Mouse (Mus musculus): ENCODE data around the gene Mfsd4a.

Gene Mfsd4a

GRCm38 (mm10) chr1:132016691-132017090 lies 51.2 kb downstream of the Mfsd4a start:
- DNase-seq (ENCODE audit: low spot score in 2 of 2) = no peak

DNA sequence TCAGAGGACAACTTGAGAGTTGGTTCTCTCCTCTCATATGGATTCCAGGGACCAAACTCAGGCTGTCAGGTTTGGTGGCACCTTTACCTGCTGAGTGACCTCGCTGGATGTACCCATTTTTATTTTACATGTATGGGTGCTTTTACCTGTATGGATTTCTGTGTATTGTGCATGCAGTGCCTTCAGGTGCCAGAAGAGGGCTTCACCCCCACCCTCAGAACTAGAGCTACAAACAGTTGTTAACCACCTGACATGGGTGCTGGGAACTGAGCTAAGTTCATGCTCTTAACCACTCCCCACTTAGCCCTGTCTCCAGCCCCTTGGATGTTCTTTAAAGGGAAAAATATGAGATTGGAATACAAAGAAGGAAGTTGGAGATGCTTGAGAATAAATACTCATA lies 53.1 kb downstream of the Mfsd4a start:
- no peak for DNase-seq (ENCODE audit: low spot score in 2 of 2)

DNA sequence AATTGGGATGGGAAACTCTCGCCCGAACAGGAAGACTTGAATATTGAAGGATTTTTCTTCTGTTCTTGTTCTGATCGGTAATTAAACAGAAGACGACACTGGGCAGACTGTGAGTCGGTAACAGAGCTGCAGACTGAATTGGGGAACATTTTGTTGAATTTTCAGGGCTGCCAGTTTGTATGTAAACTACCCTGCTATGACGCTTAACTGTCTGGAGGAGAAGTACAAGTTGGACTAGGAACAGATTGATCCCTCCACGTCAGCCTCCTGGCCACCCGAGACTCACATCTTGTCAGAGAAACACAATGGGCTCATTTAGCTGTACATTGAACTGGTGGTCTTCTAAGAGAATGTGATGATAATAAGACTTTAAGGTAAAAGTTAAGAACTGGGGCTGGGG lies 55.0 kb downstream of the Mfsd4a start:
- DNase-seq (ENCODE audit: low spot score in 2 of 2) = no peak

DNA sequence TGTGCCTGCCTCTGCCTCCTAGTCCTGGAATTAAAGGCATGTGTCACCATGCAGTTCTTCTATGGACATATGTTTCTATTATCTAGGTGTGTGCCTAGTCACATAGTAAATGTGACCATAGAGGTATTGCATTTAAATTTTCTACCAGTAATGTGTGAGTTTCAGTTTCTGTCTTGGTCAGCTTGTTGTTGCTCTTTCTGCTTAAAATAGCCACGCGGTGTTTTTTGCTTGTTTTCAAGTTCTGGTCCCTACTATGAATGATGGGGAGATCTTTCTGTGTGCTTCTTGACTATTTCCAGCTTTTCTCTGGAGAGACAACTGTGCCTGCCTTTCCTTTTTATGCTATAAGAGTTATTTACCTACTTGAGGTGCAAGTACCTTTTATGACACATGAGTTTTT lies 56.1 kb downstream of the Mfsd4a start:
- peak; percentile 18 to 46 for DNase-seq (ENCODE audit: low spot score in 2 of 2)

- DNase-seq (ENCODE audit: low spot score in 2 of 2) = peak; percentile 78 to 80
These were observed 57.0 kb downstream of the Mfsd4a start for GRCm38 (mm10) chr1:132010632-132011501.

- peak in 1 of 2 experiments; percentile 21 for DNase-seq (ENCODE audit: low spot score in 2 of 2)
These were observed 58.8 kb downstream of the Mfsd4a start for GRCm38 (mm10) chr1:132008881-132009644.

DNA sequence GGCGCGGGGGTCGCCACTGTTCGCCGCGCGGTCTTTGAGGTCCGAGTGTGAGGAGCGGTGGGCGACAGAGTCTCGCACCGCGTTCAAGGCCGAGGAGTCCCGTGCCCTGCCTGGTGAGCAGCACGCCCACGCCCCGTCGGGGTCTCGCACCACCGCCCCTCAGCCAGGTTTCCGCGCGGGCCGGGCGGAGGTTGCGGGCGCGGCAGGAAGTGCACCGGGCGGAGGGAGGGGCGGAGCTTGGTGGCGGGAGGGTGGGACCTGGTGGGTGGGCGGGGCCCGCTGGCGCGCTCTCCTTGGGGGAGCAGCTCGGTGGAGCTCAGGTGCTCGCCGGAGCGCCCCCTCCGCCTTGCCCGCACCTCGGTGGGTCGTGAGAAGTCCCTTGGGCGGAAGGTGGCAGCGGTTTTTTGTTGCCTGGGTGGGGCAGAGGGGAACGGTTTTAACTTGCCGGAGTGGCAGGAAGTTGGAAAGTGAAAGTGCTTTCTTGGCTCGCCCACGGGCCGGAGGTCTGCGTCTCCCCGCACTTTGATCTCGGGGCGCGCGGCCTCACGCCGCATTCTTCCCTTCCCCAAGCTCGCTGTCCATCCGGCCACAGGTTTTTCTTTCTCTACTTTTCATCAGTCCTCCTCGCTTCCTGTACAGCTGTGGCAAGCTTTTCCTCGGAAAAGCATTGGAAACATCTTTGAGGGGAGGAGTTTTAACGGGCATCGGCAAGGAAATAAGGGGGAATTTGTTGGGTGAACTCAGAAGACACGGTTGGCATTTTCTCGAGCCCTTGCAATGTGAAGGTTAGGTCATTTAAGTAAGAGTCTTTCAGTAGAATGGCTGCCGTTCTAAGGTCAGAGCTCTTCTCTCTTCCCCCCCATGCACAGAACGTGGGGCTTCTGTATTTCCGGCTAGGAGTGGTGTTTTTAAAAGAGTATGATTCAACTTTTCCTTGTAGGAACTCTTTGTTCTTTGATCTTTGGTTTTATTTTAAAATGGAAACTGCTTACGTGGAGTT lies 59.7 kb downstream of the Mfsd4a start:
- peak; percentile 95 to 97 for DNase-seq (ENCODE audit: low spot score in 2 of 2)

DNA sequence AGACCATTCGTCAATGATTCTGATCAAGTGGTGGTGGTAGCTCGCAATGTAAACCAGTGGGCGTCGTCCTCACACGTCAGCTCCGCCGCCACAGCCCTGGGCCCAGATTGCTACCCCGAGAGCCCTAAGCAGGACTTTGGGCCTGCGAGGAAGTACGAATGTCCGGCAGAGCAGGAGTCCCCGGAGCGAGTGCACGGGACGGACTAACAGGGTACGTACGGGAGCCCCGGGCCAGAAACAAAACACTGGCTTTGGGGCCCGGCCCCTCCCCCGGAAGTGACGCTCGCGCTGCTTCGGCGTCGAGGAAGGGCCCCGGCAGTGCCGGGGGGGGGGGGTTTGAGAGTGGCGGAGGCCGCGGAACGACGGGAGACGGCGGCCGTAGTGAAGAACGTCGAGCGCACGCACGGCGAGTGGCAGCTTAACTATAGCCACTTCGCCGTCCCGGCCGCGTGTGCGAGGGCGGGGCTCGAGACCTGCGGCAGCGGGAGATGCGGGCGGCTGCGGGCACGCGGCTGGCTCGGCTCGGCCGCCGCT lies 60.5 kb downstream of the Mfsd4a start, which contains the start of gene Elk4:
Elk4 (plus strand) TSS at position 326 of the 534 bp plus-strand sequence.
- peak; percentile 87 to 89 for DNase-seq (ENCODE audit: low spot score in 2 of 2)

GRCm38 (mm10) chr1:132006721-132007120 lies 61.1 kb downstream of the Mfsd4a start:
- no peak for DNase-seq (ENCODE audit: low spot score in 2 of 2)

- no peak for DNase-seq (ENCODE audit: low spot score in 2 of 2)
These were observed 61.8 kb downstream of the Mfsd4a start for GRCm38 (mm10) chr1:132006046-132006445.

DNA sequence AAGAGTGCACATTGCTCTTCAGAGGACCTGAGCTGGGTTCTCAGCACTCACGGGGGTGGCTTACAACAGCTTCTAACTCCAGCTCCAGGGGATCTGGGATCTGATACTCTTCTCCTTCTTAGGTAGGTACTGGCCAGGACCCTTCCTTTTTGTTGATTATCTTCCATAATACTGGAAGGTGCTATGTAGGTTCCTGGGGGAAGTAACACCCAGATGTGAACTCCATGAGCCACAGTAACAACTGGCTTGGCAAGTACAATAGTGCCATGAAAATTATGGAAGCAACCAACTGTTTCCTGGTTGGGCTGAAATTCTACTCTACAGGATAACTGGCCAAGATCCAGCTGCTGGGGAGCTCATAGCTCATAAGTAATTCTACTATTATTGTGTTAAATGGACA lies 62.4 kb downstream of the Mfsd4a start:
- DNase-seq (ENCODE audit: low spot score in 2 of 2) = no peak

GRCm38 (mm10) chr1:132004574-132005180 lies 63.2 kb downstream of the Mfsd4a start:
- DNase-seq (ENCODE audit: low spot score in 2 of 2) = no peak

GRCm38 (mm10) chr1:132003817-132004216 lies 64.0 kb downstream of the Mfsd4a start:
- DNase-seq (ENCODE audit: low spot score in 2 of 2) = no peak

DNA sequence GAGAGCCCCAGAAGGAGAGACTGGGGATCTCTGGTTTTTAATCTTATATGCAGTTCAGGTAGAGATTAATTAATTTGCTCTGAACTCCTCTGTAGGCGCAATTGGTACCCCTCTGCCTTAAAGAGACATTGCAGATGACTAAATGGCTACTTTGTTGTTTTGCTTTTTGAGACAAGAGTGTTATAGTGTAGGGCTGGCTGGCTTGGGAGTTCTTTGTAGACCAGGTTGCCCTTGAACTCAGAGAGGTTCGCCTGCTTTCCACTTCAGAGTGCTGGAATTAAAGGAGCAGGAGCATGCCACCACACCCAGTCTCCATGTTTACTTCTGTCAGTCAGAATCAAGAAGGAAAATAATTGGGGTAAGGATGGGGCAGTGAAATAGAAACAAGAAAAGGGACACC lies 64.8 kb downstream of the Mfsd4a start:
- DNase-seq (ENCODE audit: low spot score in 2 of 2) = no peak

GRCm38 (mm10) chr1:132001880-132002330 lies 66.0 kb downstream of the Mfsd4a start:
- DNase-seq (ENCODE audit: low spot score in 2 of 2) = no peak

- DNase-seq (ENCODE audit: low spot score in 2 of 2) = no peak
These were observed 67.4 kb downstream of the Mfsd4a start for GRCm38 (mm10) chr1:132000506-132000905.

DNA sequence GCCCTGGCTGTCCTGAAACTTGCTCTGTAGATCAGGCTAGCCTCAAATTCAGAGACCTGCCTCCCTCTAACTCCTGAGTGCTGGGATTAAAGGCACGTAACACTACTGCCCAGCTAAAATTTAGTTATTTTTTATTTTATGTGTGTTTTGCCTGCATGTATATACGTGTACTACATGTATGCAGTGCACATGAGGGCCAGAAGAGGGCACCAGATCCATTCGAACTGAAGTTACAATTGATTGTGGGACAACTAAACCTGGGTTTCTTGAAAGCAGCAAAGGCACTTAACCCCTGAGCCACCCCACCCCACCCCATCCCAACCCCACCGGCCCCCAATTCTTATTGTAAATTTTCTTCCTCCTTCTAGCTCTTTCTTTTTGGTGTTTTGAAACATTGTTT lies 72.8 kb downstream of the Mfsd4a start:
- DNase-seq (ENCODE audit: low spot score in 2 of 2) = peak; percentile 54 to 72

- DNase-seq (ENCODE audit: low spot score in 2 of 2) = no peak
These were observed 74.5 kb downstream of the Mfsd4a start for GRCm38 (mm10) chr1:131993169-131994040.

DNA sequence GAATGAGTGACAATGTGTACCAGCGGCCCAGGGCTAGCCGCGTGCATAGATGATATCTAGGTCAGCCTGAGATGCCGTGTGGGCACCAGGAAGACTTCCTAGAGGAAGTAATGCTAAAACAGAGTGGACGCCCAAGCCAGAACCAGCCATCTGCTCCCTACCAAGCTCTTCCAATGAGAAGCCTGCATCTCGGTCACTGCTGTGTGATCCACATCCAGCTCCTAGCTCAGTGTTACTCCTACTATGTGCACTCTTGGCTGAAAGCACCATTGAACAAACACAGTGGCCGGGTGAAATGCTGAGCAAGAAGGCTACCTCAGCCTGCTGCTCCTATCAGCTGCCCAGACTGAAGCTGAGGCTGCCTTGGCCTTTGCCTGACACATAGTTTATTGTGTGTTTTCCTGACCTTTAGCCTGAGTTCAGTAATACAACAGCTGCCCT lies 75.3 kb downstream of the Mfsd4a start:
- DNase-seq (ENCODE audit: low spot score in 2 of 2) = no peak
